Mouse (Mus musculus): ENCODE measurements around the gene Ankrd28.

DNA sequence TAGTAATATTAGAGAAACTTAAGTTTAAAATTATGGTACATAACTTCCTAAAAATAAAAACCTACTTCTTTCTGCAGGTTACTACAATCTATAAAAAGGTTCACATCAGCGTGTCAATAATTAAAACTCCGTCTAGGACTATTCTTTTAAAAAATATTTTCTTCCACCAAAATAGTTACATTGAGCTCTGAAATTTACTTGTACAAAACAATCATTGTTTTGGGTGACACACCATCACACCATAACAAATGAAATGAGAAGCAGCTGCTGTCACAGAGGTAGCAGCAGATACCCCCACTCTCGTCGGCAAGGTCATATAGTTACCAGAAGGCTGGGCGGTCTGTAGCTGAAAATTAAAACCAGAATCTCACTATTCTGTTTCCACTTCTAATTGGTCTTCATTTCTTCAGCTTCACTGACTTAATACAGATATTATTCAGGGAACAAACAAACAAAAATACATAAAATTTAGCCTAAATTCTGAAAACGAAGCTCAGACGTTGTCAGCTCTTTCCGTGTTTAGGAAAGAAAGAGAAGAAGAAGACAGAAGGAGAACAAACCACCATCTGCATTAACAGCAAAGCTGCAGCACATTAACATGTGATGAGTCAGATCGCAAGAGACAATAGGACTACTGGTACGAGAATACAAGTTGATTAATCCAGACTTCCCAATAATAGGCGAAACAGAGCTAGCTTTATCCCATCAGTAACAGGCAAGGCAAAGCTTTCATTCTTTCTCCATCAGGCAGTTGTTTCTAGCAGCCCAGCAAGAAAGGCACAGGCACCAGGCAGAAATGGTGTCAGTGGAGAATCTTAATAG lies 49.8 kb downstream of the Ankrd28 start:
- TF ChIP-seq CTCF (IDR thresholded peaks at IDR 0.05; ENCODE audit: extremely low read depth, insufficient read depth, low read length), result no peak
- 0 out of 2 replicates have a peak, but pooled peaks have one; percentile 30 for TF ChIP-seq POLR2A (IDR thresholded peaks at IDR 0.05; ENCODE audit: extremely low read depth, insufficient read depth, low read length)
